20 mouse cellular contexts compared by ENCODE assay signal in the genomic region with DNA sequence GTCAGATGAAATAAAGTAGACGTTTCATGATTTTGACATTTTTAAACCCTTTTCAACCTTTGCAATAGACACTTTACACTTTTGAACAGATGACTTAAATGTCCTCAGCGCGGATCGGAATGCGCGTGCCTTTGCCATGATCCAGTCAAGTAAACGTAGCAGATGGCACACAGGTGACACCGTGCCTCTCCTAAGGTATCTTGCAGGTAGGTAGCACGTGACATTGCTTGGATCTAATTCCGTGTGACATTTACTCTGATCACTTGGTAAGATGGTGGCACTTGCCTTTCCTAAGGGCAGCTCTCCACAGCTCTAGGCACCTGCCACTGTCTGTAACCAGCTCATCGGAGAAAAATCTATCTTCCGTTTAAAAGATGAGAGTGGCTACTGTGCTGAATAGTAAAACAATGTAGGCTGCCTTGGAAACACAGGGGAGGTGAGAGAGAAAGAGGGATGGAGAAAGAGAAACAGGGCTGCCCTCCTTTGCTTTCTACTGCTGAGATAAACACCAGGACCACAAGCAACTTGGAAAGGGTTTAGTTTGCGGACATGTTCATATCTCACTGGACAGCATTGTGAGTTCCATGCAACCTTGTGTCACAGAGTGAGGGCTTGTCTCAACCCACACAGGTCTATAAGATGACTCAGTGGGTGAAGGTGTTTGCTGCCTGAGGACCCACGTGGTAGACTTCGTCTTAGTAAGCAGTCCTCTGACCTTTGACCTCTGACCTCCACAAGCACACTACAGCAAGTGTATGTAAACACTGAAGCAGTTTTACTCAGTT.
A peak's percentile ranks its signal among the peaks of the same experiment; 100 is the strongest.
DNase-seq lines count a peak whose midpoint lies in the region; ATAC-seq lines count a peak whose summit lies in the region.
"Had no signal": no experiment of that assay in that cellular context is flagged by ENCODE, and none has a peak within 500 bp of the region (broad histone marks: within the 10 kb centered on the region; RNA-seq: fewer than 3 reads in every experiment).

No protein-coding gene starts in this region.

- 76% methylated on average over 15 of the region's 15 CpGs for WGBS in liver, embryonic 11.5 days

- H3K9ac ChIP-seq in liver, embryonic 11.5 days (ENCODE audit: low read depth, low read length) = no peak overlapping the region
- H3K9ac ChIP-seq: embryonic facial prominence, embryonic 15.5 days; forebrain, embryonic 15.5 days; hindbrain, embryonic 15.5 days had no signal

- H3K27ac ChIP-seq in liver, embryonic 11.5 days (ENCODE audit: low read depth, low read length) = no peak overlapping the region
- H3K27ac ChIP-seq: embryonic facial prominence, embryonic 15.5 days; forebrain, embryonic 15.5 days; heart, adult 2 months; hindbrain, embryonic 10.5 days; hindbrain, embryonic 15.5 days had no signal

- DNase-seq in liver, embryonic 11.5 days (ENCODE audit: low spot score) = no peak
- DNase-seq in liver (no peak), R1 (ENCODE audit: low read depth, low spot score) (peak; percentile 29)
- peak; percentile 11 for DNase-seq in embryo, embryonic 11 days
- peak; percentile 57 for DNase-seq in yolk sac, embryonic 10.5 days (ENCODE audit: low spot score)
- no peak for DNase-seq in kidney, adult 9 months
- no peak for DNase-seq in cerebellum, postnatal 14 days
- DNase-seq: adrenal gland, adult 8-10 months; adrenal gland, postnatal 36 days; cerebellum, adult 2 months; cerebellum, postnatal 10 days; gastrocnemius, postnatal 10 days; heart, adult 2 months had no signal

- no peaks in the 10 kb centered on the region for H3K4me1 ChIP-seq in liver, embryonic 11.5 days (replicated peaks; ENCODE audit: control insufficient read depth, insufficient read depth, low read length)
- H3K4me1 ChIP-seq: embryonic facial prominence, embryonic 15.5 days; forebrain, embryonic 15.5 days; hindbrain, embryonic 10.5 days; hindbrain, embryonic 15.5 days had no signal

- H3K4me3 ChIP-seq in liver, embryonic 11.5 days (ENCODE audit: low read depth, low read length) = no peak overlapping the region
- H3K4me3 ChIP-seq: embryonic facial prominence, embryonic 15.5 days; erythroblast, embryonic 14.5 days; forebrain, embryonic 15.5 days; heart, adult 2 months; hindbrain, embryonic 10.5 days; hindbrain, embryonic 15.5 days had no signal

- no peaks in the 10 kb centered on the region for H3K36me3 ChIP-seq in liver, embryonic 11.5 days (ENCODE audit: control insufficient read depth, insufficient read depth, low read length)
- H3K36me3 ChIP-seq: embryonic facial prominence, embryonic 15.5 days; forebrain, embryonic 15.5 days; hindbrain, embryonic 10.5 days; hindbrain, embryonic 15.5 days had no signal

- ATAC-seq in liver, embryonic 11.5 days (replicated peaks; ENCODE audit: low FRiP score) = 0 out of 2 replicates have a peak, but pooled peaks have one; percentile 29
- ATAC-seq: forebrain, embryonic 15.5 days had no signal

- H3K27me3 ChIP-seq in liver, embryonic 11.5 days (replicated peaks; ENCODE audit: control insufficient read depth, insufficient read depth, low read length) = no peaks in the 10 kb centered on the region
- H3K27me3 ChIP-seq: CH12.LX; embryonic facial prominence, embryonic 15.5 days; forebrain, embryonic 15.5 days; hindbrain, embryonic 15.5 days had no signal

- no peaks in the 10 kb centered on the region for H3K9me3 ChIP-seq in liver, embryonic 11.5 days (ENCODE audit: control insufficient read depth, low read length)
- H3K9me3 ChIP-seq: embryonic facial prominence, embryonic 15.5 days; forebrain, embryonic 15.5 days; hindbrain, embryonic 10.5 days; hindbrain, embryonic 15.5 days had no signal

- H3K4me2 ChIP-seq in liver, embryonic 11.5 days = no peak overlapping the region
- H3K4me2 ChIP-seq: embryonic facial prominence, embryonic 15.5 days; forebrain, embryonic 15.5 days; heart, embryonic 11.5 days; hindbrain, embryonic 15.5 days had no signal

Comparison
In these comparisons a context has a peak if more than half of its experiments do, and no peak if none do; other contexts are left out.
1. DNase-seq: peak in R1 (single experiment), embryo, embryonic 11 days (single experiment) and yolk sac, embryonic 10.5 days (single experiment); none in liver, embryonic 11.5 days (single experiment), liver (single experiment), kidney, adult 9 months (single experiment) and cerebellum, postnatal 14 days (0 of 2).